Mouse (Mus musculus): ENCODE data around the gene Brsk1. TPM values are rescaled to one million over a fixed set of nuclear protein-coding genes. Genes with fewer than 3 reads are reported as not detected.

Brsk1 gene
- polyA plus RNA-seq, 1 experiment, result 0.01 TPM

- Histone ChIP-seq H3K27me3 (ENCODE audit: control insufficient read depth) (no peaks in the 10 kb centered on the region), H3K4me1 (ENCODE audit: control insufficient read depth) (peaks cover 63% of the 10 kb centered on the region), H3K36me3 (ENCODE audit: control insufficient read depth) (peaks cover 72% of the 10 kb centered on the region), H3K4me3 (replicated peaks) (no peak overlapping the region), H3K9me3 (ENCODE audit: control insufficient read depth, low read length) (peaks cover 14% of the 10 kb centered on the region)
- TF ChIP-seq TAL1 (IDR thresholded peaks at IDR 0.05; ENCODE audit: low read length) (no peak), GATA1 (IDR thresholded peaks at IDR 0.05; ENCODE audit: low read length) (no peak)
Observed at GRCm38 (mm10) chr7:4653780-4654179, 36.6 kb upstream of the Brsk1 start.

GRCm38 (mm10) chr7:4654221-4654620, 36.2 kb upstream of the Brsk1 start:
- H3K9me3 ChIP-seq (ENCODE audit: control insufficient read depth, low read length), result peaks cover 14% of the 10 kb centered on the region
- H3K4me3 ChIP-seq (replicated peaks), result no peak overlapping the region
- TF ChIP-seq GATA1 (IDR thresholded peaks at IDR 0.05; ENCODE audit: low read length), result no peak
- TF ChIP-seq TAL1 (IDR thresholded peaks at IDR 0.05; ENCODE audit: low read length), result no peak
- H3K27me3 ChIP-seq (ENCODE audit: control insufficient read depth), result no peaks in the 10 kb centered on the region
- peaks cover 63% of the 10 kb centered on the region for H3K4me1 ChIP-seq (ENCODE audit: control insufficient read depth)
- H3K36me3 ChIP-seq (ENCODE audit: control insufficient read depth), result peaks cover 72% of the 10 kb centered on the region

- no peak overlapping the region for H3K4me3 ChIP-seq (replicated peaks)
- peaks cover 9% of the 10 kb centered on the region for H3K9me3 ChIP-seq (ENCODE audit: control insufficient read depth, low read length)
- TF ChIP-seq GATA1 (IDR thresholded peaks at IDR 0.05; ENCODE audit: low read length) (no peak), TAL1 (IDR thresholded peaks at IDR 0.05; ENCODE audit: low read length) (no peak)
- H3K27me3 ChIP-seq (ENCODE audit: control insufficient read depth), result no peaks in the 10 kb centered on the region
- H3K36me3 ChIP-seq (ENCODE audit: control insufficient read depth), result peaks cover 67% of the 10 kb centered on the region
- H3K4me1 ChIP-seq (ENCODE audit: control insufficient read depth), result peaks cover 75% of the 10 kb centered on the region
Observed at GRCm38 (mm10) chr7:4655393-4655792, 35.0 kb upstream of the Brsk1 start.

- H3K4me3 ChIP-seq (replicated peaks), result no peak overlapping the region
- H3K27me3 ChIP-seq (ENCODE audit: control insufficient read depth), result no peaks in the 10 kb centered on the region
- peaks cover 68% of the 10 kb centered on the region for H3K36me3 ChIP-seq (ENCODE audit: control insufficient read depth)
- H3K9me3 ChIP-seq (ENCODE audit: control insufficient read depth, low read length), result peaks cover 6% of the 10 kb centered on the region
- peaks cover 78% of the 10 kb centered on the region for H3K4me1 ChIP-seq (ENCODE audit: control insufficient read depth)
- TF ChIP-seq GATA1 (IDR thresholded peaks at IDR 0.05; ENCODE audit: low read length) (no peak), TAL1 (IDR thresholded peaks at IDR 0.05; ENCODE audit: low read length) (no peak)
Observed at GRCm38 (mm10) chr7:4655916-4656315, 34.5 kb upstream of the Brsk1 start.

GRCm38 (mm10) chr7:4656818-4657217, 33.6 kb upstream of the Brsk1 start:
- Histone ChIP-seq H3K27me3 (ENCODE audit: control insufficient read depth) (no peaks in the 10 kb centered on the region), H3K4me3 (replicated peaks) (peak overlapping the region; percentile 83), H3K36me3 (ENCODE audit: control insufficient read depth) (peaks cover 68% of the 10 kb centered on the region), H3K9me3 (ENCODE audit: control insufficient read depth, low read length) (no peaks in the 10 kb centered on the region), H3K4me1 (ENCODE audit: control insufficient read depth) (peaks cover 74% of the 10 kb centered on the region)
- TF ChIP-seq GATA1 (IDR thresholded peaks at IDR 0.05; ENCODE audit: low read length), result no peak
- TF ChIP-seq TAL1 (IDR thresholded peaks at IDR 0.05; ENCODE audit: low read length), result no peak

- Histone ChIP-seq H3K4me3 (replicated peaks) (peak overlapping the region; percentile 83), H3K4me1 (ENCODE audit: control insufficient read depth) (peaks cover 70% of the 10 kb centered on the region), H3K9me3 (ENCODE audit: control insufficient read depth, low read length) (no peaks in the 10 kb centered on the region), H3K36me3 (ENCODE audit: control insufficient read depth) (peaks cover 67% of the 10 kb centered on the region), H3K27me3 (ENCODE audit: control insufficient read depth) (no peaks in the 10 kb centered on the region)
- no peak for TF ChIP-seq TAL1 (IDR thresholded peaks at IDR 0.05; ENCODE audit: low read length)
- TF ChIP-seq GATA1 (IDR thresholded peaks at IDR 0.05; ENCODE audit: low read length), result no peak
Observed at GRCm38 (mm10) chr7:4657521-4658127, 32.8 kb upstream of the Brsk1 start.

- H3K36me3 ChIP-seq (ENCODE audit: control insufficient read depth), result peaks cover 64% of the 10 kb centered on the region
- peak overlapping the region; percentile 83 for H3K4me3 ChIP-seq (replicated peaks)
- no peaks in the 10 kb centered on the region for H3K9me3 ChIP-seq (ENCODE audit: control insufficient read depth, low read length)
- H3K27me3 ChIP-seq (ENCODE audit: control insufficient read depth), result no peaks in the 10 kb centered on the region
- H3K4me1 ChIP-seq (ENCODE audit: control insufficient read depth), result peaks cover 68% of the 10 kb centered on the region
- TF ChIP-seq TAL1 (IDR thresholded peaks at IDR 0.05; ENCODE audit: low read length) (no peak), GATA1 (IDR thresholded peaks at IDR 0.05; ENCODE audit: low read length) (no peak)
Observed at GRCm38 (mm10) chr7:4658128-4658907, 32.1 kb upstream of the Brsk1 start.

GRCm38 (mm10) chr7:4658912-4659551, 31.4 kb upstream of the Brsk1 start, which contains the start of gene Ppp6r1:
Ppp6r1 (minus strand) TSS chr7:4659019.
- H3K27me3 ChIP-seq (ENCODE audit: control insufficient read depth), result no peaks in the 10 kb centered on the region
- H3K36me3 ChIP-seq (ENCODE audit: control insufficient read depth), result peaks cover 60% of the 10 kb centered on the region
- no peaks in the 10 kb centered on the region for H3K9me3 ChIP-seq (ENCODE audit: control insufficient read depth, low read length)
- TF ChIP-seq GATA1 (IDR thresholded peaks at IDR 0.05; ENCODE audit: low read length) (no peak), TAL1 (IDR thresholded peaks at IDR 0.05; ENCODE audit: low read length) (no peak)
- peak within 1 kb of the TSS; percentile 83 for H3K4me3 ChIP-seq (replicated peaks)
- H3K4me1 ChIP-seq (ENCODE audit: control insufficient read depth), result peaks cover 65% of the 10 kb centered on the region

- no peak for TF ChIP-seq GATA1 (IDR thresholded peaks at IDR 0.05; ENCODE audit: low read length)
- no peak for TF ChIP-seq TAL1 (IDR thresholded peaks at IDR 0.05; ENCODE audit: low read length)
- Histone ChIP-seq H3K27me3 (ENCODE audit: control insufficient read depth) (no peaks in the 10 kb centered on the region), H3K4me3 (replicated peaks) (peak overlapping the region; percentile 83), H3K9me3 (ENCODE audit: control insufficient read depth, low read length) (no peaks in the 10 kb centered on the region), H3K4me1 (ENCODE audit: control insufficient read depth) (peaks cover 61% of the 10 kb centered on the region), H3K36me3 (ENCODE audit: control insufficient read depth) (peaks cover 60% of the 10 kb centered on the region)
Observed at GRCm38 (mm10) chr7:4659911-4660443, 30.4 kb upstream of the Brsk1 start.

Data from erythroblast, embryonic 14.5 days (primary cell).